Mouse (Mus musculus): ENCODE measurements around the gene Slc7a5. TPM values are rescaled to one million over a fixed set of nuclear protein-coding genes. Genes with fewer than 3 reads are reported as not detected.
A peak's percentile ranks its signal among the peaks of the same experiment; 100 is the strongest.

Gene Slc7a5
- polyA plus RNA-seq, 1 experiment from 2014 or later = 18.4 TPM

GRCm38 (mm10) chr8:121899180-121900044 is 8.1 kb downstream of the Slc7a5 start:
- no peaks in the 10 kb centered on the region for H3K9me3 ChIP-seq (replicated peaks; ENCODE audit: control insufficient read depth, low read length)
- H3K9ac ChIP-seq (ENCODE audit: low read depth, low read length) = peak overlapping the region; percentile 57; the same call in 1 of the 2 replicates
- ATAC-seq (replicated peaks; ENCODE audit: insufficient number of reproducible peaks, low FRiP score, low TSS enrichment) = peak; percentile 76
- no peaks in the 10 kb centered on the region for H3K27me3 ChIP-seq (ENCODE audit: control insufficient read depth, insufficient read depth, low read length)
- peaks cover 49% of the 10 kb centered on the region for H3K4me1 ChIP-seq (ENCODE audit: control insufficient read depth, insufficient read depth, low read length)
- no peaks in the 10 kb centered on the region for H3K36me3 ChIP-seq (ENCODE audit: control insufficient read depth, insufficient read depth, low read length)
- 72% methylated on average over 18 of the region's 18 CpGs for WGBS (ENCODE audit: insufficient replicate concordance)
- H3K27ac ChIP-seq (ENCODE audit: low read depth, low read length) = peak overlapping the region; percentile 82
- H3K4me2 ChIP-seq = peak overlapping the region; percentile 54
- H3K4me3 ChIP-seq (ENCODE audit: low read depth, low read length) = no peak overlapping the region

GRCm38 (mm10) chr8:121898401-121898931 is 9.0 kb downstream of the Slc7a5 start:
- peak; percentile 86 for ATAC-seq (replicated peaks; ENCODE audit: insufficient number of reproducible peaks, low FRiP score, low TSS enrichment)
- WGBS (ENCODE audit: insufficient replicate concordance) = 4% methylated on average over 4 of the region's 4 CpGs
- H3K27me3 ChIP-seq (ENCODE audit: control insufficient read depth, insufficient read depth, low read length) = no peaks in the 10 kb centered on the region
- peaks cover 50% of the 10 kb centered on the region for H3K4me1 ChIP-seq (ENCODE audit: control insufficient read depth, insufficient read depth, low read length)
- H3K9me3 ChIP-seq (replicated peaks; ENCODE audit: control insufficient read depth, low read length) = no peaks in the 10 kb centered on the region
- H3K4me3 ChIP-seq (ENCODE audit: low read depth, low read length) = no peak overlapping the region
- no peaks in the 10 kb centered on the region for H3K36me3 ChIP-seq (ENCODE audit: control insufficient read depth, insufficient read depth, low read length)
- peak overlapping the region; percentile 54 for H3K4me2 ChIP-seq
- H3K27ac ChIP-seq (ENCODE audit: low read depth, low read length) = peak overlapping the region; percentile 82
- H3K9ac ChIP-seq (ENCODE audit: low read depth, low read length) = peak overlapping the region; percentile 57

- no peaks in the 10 kb centered on the region for H3K27me3 ChIP-seq (ENCODE audit: control insufficient read depth, insufficient read depth, low read length)
- 0 out of 2 replicates have a peak, but pooled peaks have one; percentile 6 for ATAC-seq (replicated peaks; ENCODE audit: insufficient number of reproducible peaks, low FRiP score, low TSS enrichment)
- H3K9me3 ChIP-seq (replicated peaks; ENCODE audit: control insufficient read depth, low read length) = no peaks in the 10 kb centered on the region
- peak overlapping the region; percentile 57 for H3K9ac ChIP-seq (ENCODE audit: low read depth, low read length)
- H3K4me2 ChIP-seq = peak overlapping the region; percentile 54
- no peaks in the 10 kb centered on the region for H3K36me3 ChIP-seq (ENCODE audit: control insufficient read depth, insufficient read depth, low read length)
- H3K4me3 ChIP-seq (ENCODE audit: low read depth, low read length) = no peak overlapping the region
- WGBS (ENCODE audit: insufficient replicate concordance) = 30% methylated on average over 7 of the region's 7 CpGs
- H3K4me1 ChIP-seq (ENCODE audit: control insufficient read depth, insufficient read depth, low read length) = peaks cover 52% of the 10 kb centered on the region
- peak overlapping the region; percentile 82 for H3K27ac ChIP-seq (ENCODE audit: low read depth, low read length)
These were observed 9.6 kb downstream of the Slc7a5 start for GRCm38 (mm10) chr8:121897871-121898381.

GRCm38 (mm10) chr8:121897205-121897604 is 10.3 kb downstream of the Slc7a5 start:
- Histone ChIP-seq H3K4me2 (peak overlapping the region; percentile 54; the same call in 1 of the 2 replicates), H3K27me3 (ENCODE audit: control insufficient read depth, insufficient read depth, low read length) (no peaks in the 10 kb centered on the region), H3K9ac (ENCODE audit: low read depth, low read length) (0 out of 2 replicates have a peak overlapping the region, but pooled peaks have one; percentile 57), H3K36me3 (ENCODE audit: control insufficient read depth, insufficient read depth, low read length) (no peaks in the 10 kb centered on the region), H3K4me3 (ENCODE audit: low read depth, low read length) (no peak overlapping the region), H3K4me1 (ENCODE audit: control insufficient read depth, insufficient read depth, low read length) (peaks cover 48% of the 10 kb centered on the region), H3K27ac (ENCODE audit: low read depth, low read length) (no peak overlapping the region), H3K9me3 (replicated peaks; ENCODE audit: control insufficient read depth, low read length) (no peaks in the 10 kb centered on the region)
- ATAC-seq (replicated peaks; ENCODE audit: insufficient number of reproducible peaks, low FRiP score, low TSS enrichment) = no peak
- 82% methylated on average over 9 of the region's 9 CpGs for WGBS (ENCODE audit: insufficient replicate concordance)

GRCm38 (mm10) chr8:121896476-121897145 is 10.9 kb downstream of the Slc7a5 start:
- H3K9ac ChIP-seq (ENCODE audit: low read depth, low read length) = no peak overlapping the region
- no peak overlapping the region for H3K4me2 ChIP-seq
- peaks cover 42% of the 10 kb centered on the region for H3K4me1 ChIP-seq (ENCODE audit: control insufficient read depth, insufficient read depth, low read length)
- H3K9me3 ChIP-seq (replicated peaks; ENCODE audit: control insufficient read depth, low read length) = no peaks in the 10 kb centered on the region
- no peak overlapping the region for H3K4me3 ChIP-seq (ENCODE audit: low read depth, low read length)
- WGBS (ENCODE audit: insufficient replicate concordance) = 67% methylated on average over 12 of the region's 12 CpGs
- H3K27me3 ChIP-seq (ENCODE audit: control insufficient read depth, insufficient read depth, low read length) = no peaks in the 10 kb centered on the region
- H3K27ac ChIP-seq (ENCODE audit: low read depth, low read length) = no peak overlapping the region
- no peaks in the 10 kb centered on the region for H3K36me3 ChIP-seq (ENCODE audit: control insufficient read depth, insufficient read depth, low read length)
- no peak for ATAC-seq (replicated peaks; ENCODE audit: insufficient number of reproducible peaks, low FRiP score, low TSS enrichment)

- no peak overlapping the region for H3K4me2 ChIP-seq
- no peak overlapping the region for H3K9ac ChIP-seq (ENCODE audit: low read depth, low read length)
- 80% methylated on average over 7 of the region's 7 CpGs for WGBS (ENCODE audit: insufficient replicate concordance)
- H3K4me3 ChIP-seq (ENCODE audit: low read depth, low read length) = no peak overlapping the region
- H3K9me3 ChIP-seq (replicated peaks; ENCODE audit: control insufficient read depth, low read length) = no peaks in the 10 kb centered on the region
- no peaks in the 10 kb centered on the region for H3K27me3 ChIP-seq (ENCODE audit: control insufficient read depth, insufficient read depth, low read length)
- no peaks in the 10 kb centered on the region for H3K36me3 ChIP-seq (ENCODE audit: control insufficient read depth, insufficient read depth, low read length)
- H3K27ac ChIP-seq (ENCODE audit: low read depth, low read length) = no peak overlapping the region
- H3K4me1 ChIP-seq (ENCODE audit: control insufficient read depth, insufficient read depth, low read length) = peaks cover 38% of the 10 kb centered on the region
- ATAC-seq (replicated peaks; ENCODE audit: insufficient number of reproducible peaks, low FRiP score, low TSS enrichment) = no peak
These were observed 11.6 kb downstream of the Slc7a5 start for GRCm38 (mm10) chr8:121895910-121896309.

GRCm38 (mm10) chr8:121892875-121893274 is 14.6 kb downstream of the Slc7a5 start:
- H3K27me3 ChIP-seq (ENCODE audit: control insufficient read depth, insufficient read depth, low read length) = no peaks in the 10 kb centered on the region
- H3K4me3 ChIP-seq (ENCODE audit: low read depth, low read length) = no peak overlapping the region
- no peaks in the 10 kb centered on the region for H3K9me3 ChIP-seq (replicated peaks; ENCODE audit: control insufficient read depth, low read length)
- no peak for ATAC-seq (replicated peaks; ENCODE audit: insufficient number of reproducible peaks, low FRiP score, low TSS enrichment)
- no peak overlapping the region; the same call in 1 of the 2 replicates for H3K9ac ChIP-seq (ENCODE audit: low read depth, low read length)
- no peaks in the 10 kb centered on the region for H3K36me3 ChIP-seq (ENCODE audit: control insufficient read depth, insufficient read depth, low read length)
- peaks cover 22% of the 10 kb centered on the region for H3K4me1 ChIP-seq (ENCODE audit: control insufficient read depth, insufficient read depth, low read length)
- 78% methylated on average over 5 of the region's 5 CpGs for WGBS (ENCODE audit: insufficient replicate concordance)
- H3K4me2 ChIP-seq = no peak overlapping the region
- H3K27ac ChIP-seq (ENCODE audit: low read depth, low read length) = no peak overlapping the region
